Mouse (Mus musculus): ENCODE data around the gene Tatdn2. TPM values are rescaled to one million over a fixed set of nuclear protein-coding genes. Genes with fewer than 3 reads are reported as not detected.

The Tatdn2 gene
- polyA plus RNA-seq, 1 experiment from 2014 or later: 0.96 TPM

DNA sequence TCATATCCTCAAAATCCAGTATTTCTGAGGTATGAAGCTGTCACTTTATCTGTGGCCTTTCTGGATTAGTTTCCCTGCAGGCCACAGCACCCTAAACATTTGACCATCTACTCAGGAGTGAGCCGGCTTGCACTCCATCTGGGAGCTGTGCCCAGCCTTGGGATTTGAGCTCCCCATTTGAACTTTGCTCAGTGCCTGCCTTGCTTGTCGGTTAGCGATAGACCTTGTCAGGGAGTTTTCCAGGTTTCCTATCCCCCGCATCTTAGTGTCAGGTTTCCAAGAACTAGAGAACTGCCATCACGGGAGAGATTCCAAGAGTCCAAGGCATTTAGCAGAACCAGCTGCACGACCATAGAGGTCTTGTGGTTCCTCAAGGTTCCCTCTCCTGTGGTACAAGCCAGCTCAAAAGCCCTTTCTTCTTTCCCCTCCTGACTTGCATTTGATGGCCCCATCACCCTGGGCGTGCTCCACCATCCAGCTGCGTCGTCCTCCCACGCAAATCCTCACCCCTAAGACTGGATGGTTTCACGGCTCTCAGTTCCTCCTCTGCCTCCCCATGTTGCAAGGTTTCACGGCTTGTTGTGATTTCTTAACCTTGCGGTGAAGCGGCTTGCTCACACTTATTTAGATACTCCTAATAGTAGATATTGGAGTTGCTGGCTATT, 19.6 kb upstream of the Tatdn2 start:
- Histone ChIP-seq H3K4me3 (replicated peaks) (no peak overlapping the region), H3K4me2 (no peak overlapping the region), H3K27me3 (no peaks in the 10 kb centered on the region), H3K9me3 (no peaks in the 10 kb centered on the region), H3K9ac (no peak overlapping the region), H3K27ac (no peak overlapping the region), H3K36me3 (replicated peaks) (no peaks in the 10 kb centered on the region), H3K4me1 (no peaks in the 10 kb centered on the region)
- 80% methylated on average over 14 of the region's 14 CpGs for WGBS
- no peak for ATAC-seq (ENCODE audit: low FRiP score)

DNA sequence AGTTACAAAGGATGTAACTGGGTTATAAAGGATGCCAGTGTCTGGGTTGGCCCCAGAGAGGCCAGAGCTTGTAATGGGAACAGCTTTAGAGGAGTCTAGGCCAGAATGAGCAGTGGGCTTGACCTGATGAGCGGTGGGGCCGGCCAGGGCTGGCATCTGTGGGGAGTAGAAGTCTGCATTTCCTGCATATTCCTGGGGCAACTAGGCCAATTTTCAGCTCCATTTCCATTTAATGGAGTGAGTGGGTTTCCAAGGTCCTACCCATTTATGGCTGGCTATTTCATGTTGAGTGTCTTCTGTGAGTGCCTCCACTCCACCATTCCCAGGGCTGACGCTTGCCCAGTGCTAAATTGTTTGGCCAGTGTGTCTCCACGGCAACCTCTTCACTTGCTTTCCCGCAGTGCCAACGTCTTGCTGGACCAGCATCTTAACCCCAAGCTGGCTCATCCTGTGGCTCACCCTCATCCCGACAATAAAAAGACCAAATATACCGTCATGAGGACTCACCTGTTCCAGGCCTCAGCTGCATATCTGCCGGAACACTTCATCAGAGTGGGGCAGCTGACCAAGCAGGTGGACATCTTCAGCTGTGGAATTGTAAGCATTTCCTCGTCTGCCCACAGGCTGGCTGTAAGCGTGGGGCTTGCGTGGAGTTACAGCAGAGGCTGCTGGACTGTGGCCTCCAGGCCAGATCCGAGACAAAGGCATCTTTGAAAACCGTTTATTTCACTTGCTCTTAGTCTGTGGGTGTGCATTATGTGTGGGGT, 18.4 kb upstream of the Tatdn2 start:
- no peak for ATAC-seq (ENCODE audit: low FRiP score)
- WGBS: 75% methylated on average over 14 of the region's 14 CpGs

DNA sequence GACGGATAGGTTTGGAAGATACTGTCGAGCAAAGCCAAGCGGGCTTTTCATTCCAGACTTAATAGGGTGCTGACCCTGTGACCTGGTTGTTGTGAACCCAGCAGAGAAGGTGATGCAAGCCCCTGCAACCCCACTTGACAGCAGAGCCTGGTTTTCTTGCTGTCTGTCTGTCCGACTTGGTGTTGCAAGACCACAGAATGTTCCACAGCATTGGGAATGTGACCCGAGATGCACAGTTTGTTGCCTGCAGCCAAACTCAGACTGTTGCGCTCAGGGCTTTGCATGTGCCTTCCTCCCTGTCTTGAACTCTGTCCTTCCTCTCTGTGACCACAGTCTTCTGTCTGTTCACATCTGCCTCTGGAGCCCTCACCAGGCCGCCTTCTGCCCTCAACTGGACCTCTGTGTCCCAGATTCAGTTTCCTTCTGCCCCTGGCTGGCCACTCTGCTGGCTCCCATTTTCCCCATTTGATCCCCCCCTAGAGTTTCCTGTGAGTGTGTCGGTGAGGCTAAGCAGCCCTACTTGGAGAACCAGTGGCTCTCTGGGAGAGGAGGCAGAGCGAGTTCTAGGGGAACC, 16.8 kb upstream of the Tatdn2 start:
- no peaks in the 10 kb centered on the region for H3K4me1 ChIP-seq
- WGBS: 84% methylated on average over 9 of the region's 9 CpGs
- no peak overlapping the region for H3K9ac ChIP-seq
- H3K4me3 ChIP-seq (replicated peaks): no peak overlapping the region
- no peaks in the 10 kb centered on the region for H3K9me3 ChIP-seq
- H3K4me2 ChIP-seq: no peak overlapping the region
- ATAC-seq (ENCODE audit: low FRiP score): no peak
- H3K27ac ChIP-seq: no peak overlapping the region
- no peaks in the 10 kb centered on the region for H3K27me3 ChIP-seq
- no peaks in the 10 kb centered on the region for H3K36me3 ChIP-seq (replicated peaks)

More for the DNA sequence above, 18.4 kb upstream of the Tatdn2 start:
- no peak overlapping the region for H3K4me3 ChIP-seq (replicated peaks)
- H3K9ac ChIP-seq: no peak overlapping the region
- no peaks in the 10 kb centered on the region for H3K36me3 ChIP-seq (replicated peaks)
- H3K9me3 ChIP-seq: no peaks in the 10 kb centered on the region
- H3K4me1 ChIP-seq: no peaks in the 10 kb centered on the region
- no peak overlapping the region for H3K27ac ChIP-seq
- H3K4me2 ChIP-seq: no peak overlapping the region
- no peaks in the 10 kb centered on the region for H3K27me3 ChIP-seq

DNA sequence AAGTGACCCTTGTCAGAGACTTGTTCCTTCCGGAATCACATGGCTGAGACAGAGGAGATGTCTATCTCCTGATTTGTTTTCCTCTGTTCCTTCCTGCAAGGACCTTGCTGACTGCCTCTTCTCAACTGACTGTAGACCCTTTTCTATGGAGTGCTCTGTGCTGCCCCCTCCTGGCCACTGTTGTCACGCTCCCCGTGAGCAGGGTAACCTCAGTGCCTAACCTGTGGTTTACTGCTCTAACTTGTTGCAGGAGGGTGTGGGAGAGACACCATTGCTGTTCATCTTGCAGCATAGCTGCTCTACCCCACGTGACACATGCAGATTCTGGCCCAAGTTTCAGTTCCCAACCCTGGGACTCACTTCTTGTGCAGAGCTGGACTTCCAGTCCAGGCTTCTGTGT, 15.6 kb upstream of the Tatdn2 start:
- Histone ChIP-seq H3K4me3 (replicated peaks) (no peak overlapping the region), H3K4me1 (no peaks in the 10 kb centered on the region), H3K4me2 (no peak overlapping the region), H3K27me3 (no peaks in the 10 kb centered on the region), H3K27ac (no peak overlapping the region), H3K36me3 (replicated peaks) (no peaks in the 10 kb centered on the region), H3K9ac (no peak overlapping the region), H3K9me3 (no peaks in the 10 kb centered on the region)
- WGBS: 15% methylated on average over 4 of the region's 4 CpGs
- ATAC-seq (ENCODE audit: low FRiP score): peak; percentile 14; the same call in 1 of the 2 replicates

DNA sequence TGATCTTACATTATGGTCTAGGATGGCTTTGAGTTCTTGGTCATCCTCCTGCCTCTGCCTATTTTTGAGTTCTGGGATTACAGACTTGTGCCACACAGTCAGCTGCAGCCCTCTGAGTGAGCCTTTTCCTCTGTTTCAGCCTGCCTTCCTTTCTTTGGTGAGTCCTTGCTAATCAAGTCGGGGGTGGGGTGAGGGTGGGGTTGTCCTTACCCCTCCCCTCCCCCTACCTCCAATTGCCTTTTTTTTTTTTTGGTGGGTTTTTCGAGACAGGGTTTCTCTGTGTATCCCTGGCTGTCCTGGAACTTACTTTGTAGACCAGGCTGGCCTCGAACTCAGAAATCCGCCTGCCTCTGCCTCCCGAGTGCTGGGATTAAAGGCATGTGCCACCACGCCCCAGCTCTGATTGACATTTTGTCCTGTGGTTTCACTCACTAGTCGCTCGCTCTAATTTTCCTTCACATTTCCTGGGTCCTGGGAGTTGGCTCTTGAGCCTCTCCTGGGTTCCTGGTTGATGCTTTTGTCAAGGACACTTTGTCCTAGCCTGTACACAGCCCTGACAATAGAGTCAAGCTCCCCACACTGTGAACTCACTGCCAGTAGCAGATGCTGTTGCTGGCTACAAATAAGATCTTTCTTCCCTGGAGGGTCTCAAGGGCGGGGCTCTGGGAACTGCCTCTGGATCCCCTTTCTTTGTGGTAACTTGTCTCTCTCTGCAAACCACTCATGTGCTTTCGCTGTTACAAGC, 13.6 kb upstream of the Tatdn2 start:
- 83% methylated on average over 10 of the region's 10 CpGs for WGBS
- Histone ChIP-seq H3K4me1 (no peaks in the 10 kb centered on the region), H3K4me3 (replicated peaks) (no peak overlapping the region), H3K9me3 (no peaks in the 10 kb centered on the region), H3K36me3 (replicated peaks) (no peaks in the 10 kb centered on the region), H3K4me2 (no peak overlapping the region), H3K27ac (no peak overlapping the region), H3K27me3 (no peaks in the 10 kb centered on the region), H3K9ac (no peak overlapping the region)
- ATAC-seq (ENCODE audit: low FRiP score): no peak

DNA sequence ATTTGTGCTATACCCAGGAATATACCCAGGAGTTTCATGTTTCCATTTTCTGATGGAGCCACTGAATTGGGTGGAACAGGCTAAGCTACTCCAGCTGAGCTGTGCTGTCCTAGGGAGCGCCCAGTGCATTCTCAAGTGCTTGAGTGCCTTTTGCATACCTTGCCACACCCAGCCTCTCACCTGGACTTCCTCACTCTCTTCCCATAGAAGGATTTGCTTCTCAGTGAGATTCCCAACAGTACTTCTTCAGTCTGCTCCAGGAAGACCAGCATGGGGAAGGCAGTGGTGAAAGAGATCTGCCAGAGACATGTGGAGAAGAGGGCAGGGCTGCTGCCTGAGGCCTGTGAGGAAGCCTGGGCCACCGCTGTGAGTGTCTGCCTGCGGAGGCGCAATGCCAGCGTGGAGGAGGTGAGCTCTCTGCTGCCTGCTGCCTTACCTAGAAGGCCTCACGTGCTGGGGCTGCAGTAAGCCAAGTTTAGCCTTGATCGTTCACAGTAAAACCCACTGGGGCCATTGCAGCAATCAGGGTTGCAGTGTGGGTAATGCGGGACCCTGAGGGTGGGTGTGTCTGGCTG, 10.2 kb upstream of the Tatdn2 start:
- Histone ChIP-seq H3K27ac (no peak overlapping the region), H3K9ac (no peak overlapping the region), H3K4me1 (peaks cover 14% of the 10 kb centered on the region), H3K9me3 (no peaks in the 10 kb centered on the region), H3K36me3 (replicated peaks) (no peaks in the 10 kb centered on the region), H3K4me2 (no peak overlapping the region), H3K4me3 (replicated peaks) (no peak overlapping the region), H3K27me3 (no peaks in the 10 kb centered on the region)
- WGBS: 46% methylated on average over 8 of the region's 8 CpGs
- ATAC-seq (ENCODE audit: low FRiP score): no peak

DNA sequence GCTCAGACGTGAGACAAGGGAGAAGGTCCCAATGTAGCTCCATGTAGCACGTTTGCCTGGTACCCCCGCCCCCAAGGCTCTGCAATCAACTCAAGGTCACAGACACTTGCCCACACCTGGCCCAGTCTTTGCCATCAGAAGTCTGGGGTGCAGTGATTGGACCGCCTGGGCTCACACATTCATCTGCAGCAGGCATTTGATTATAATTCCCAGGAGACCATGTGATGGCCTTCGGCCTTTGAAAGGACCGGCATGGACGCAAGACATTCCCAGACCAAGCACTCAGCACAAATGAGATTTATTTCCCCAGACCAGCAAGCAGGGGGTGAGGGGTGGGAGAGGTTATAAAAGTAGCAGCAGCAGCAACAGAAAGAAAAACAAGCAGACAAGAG, 6.8 kb upstream of the Tatdn2 start:
- Histone ChIP-seq H3K27ac (no peak overlapping the region), H3K4me2 (0 out of 2 replicates have a peak overlapping the region, but pooled peaks have one; percentile 19), H3K4me1 (peaks cover 14% of the 10 kb centered on the region), H3K27me3 (no peaks in the 10 kb centered on the region), H3K36me3 (replicated peaks) (no peaks in the 10 kb centered on the region), H3K9ac (no peak overlapping the region), H3K4me3 (replicated peaks) (no peak overlapping the region), H3K9me3 (no peaks in the 10 kb centered on the region)
- no peak for ATAC-seq (ENCODE audit: low FRiP score)
- 40% methylated on average over 7 of the region's 7 CpGs for WGBS

DNA sequence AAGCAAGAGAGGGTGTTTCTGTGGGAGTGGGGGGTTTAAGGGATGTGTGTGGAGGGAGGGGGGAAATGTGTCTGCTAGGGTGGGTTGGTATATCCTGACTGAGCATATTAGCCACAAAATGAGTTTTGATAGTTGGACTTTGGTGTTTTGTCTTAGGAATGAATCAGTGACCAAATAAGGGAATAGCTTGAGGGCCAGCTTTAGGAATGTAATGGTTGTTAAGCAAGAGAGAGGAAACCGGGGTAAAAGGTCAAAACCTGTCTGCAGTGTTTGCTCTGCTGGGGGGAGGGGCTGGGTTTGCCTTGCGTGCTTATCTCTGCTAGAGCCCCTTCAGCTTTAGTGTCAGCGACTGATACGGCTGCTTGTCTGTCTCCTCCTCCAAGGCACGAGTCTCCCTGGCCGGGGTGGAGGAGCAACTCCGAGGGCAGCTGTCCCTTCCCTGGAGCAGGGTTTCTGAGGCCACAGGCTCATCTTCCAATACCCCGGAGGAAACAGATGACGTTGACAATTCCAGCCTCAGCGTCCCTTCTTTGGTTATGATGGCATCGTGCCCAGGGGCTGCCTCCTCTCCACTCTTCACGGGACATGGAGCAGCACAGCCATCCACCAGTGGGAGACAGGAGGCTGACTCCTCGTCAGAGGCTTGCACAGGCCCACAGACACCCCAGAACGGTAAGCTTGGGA, 6.3 kb upstream of the Tatdn2 start:
- peaks cover 14% of the 10 kb centered on the region for H3K4me1 ChIP-seq
- H3K4me3 ChIP-seq (replicated peaks): no peak overlapping the region
- H3K36me3 ChIP-seq (replicated peaks): no peaks in the 10 kb centered on the region
- ATAC-seq (ENCODE audit: low FRiP score): no peak
- H3K9me3 ChIP-seq: no peaks in the 10 kb centered on the region
- WGBS: 18% methylated on average over 14 of the region's 14 CpGs
- H3K9ac ChIP-seq: no peak overlapping the region
- no peak overlapping the region for H3K27ac ChIP-seq
- H3K27me3 ChIP-seq: no peaks in the 10 kb centered on the region
- H3K4me2 ChIP-seq: peak overlapping the region; percentile 19; the same call in 1 of the 2 replicates

DNA sequence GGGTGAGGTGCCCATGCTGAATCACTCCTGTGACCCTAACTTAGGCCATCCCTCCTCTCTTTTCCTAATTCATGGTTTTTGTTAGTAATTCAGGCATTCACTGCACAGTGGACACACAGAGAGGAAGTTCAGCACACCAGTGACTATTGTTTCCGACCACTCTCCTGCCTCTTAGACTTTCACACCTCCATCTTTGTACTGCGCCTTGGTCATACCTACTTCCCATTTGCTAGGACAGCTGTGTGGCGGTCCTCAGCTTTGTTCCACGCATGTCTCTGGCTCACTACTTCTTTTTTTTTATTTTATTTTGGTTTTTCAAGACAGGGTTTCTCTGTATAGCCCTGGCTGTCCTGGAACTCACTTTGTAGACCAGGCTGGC, 5.8 kb upstream of the Tatdn2 start:
- no peak overlapping the region for H3K9ac ChIP-seq
- H3K4me1 ChIP-seq: peaks cover 16% of the 10 kb centered on the region
- 86% methylated on average over 4 of the region's 4 CpGs for WGBS
- no peaks in the 10 kb centered on the region for H3K36me3 ChIP-seq (replicated peaks)
- H3K27me3 ChIP-seq: no peaks in the 10 kb centered on the region
- no peak overlapping the region for H3K4me3 ChIP-seq (replicated peaks)
- H3K9me3 ChIP-seq: no peaks in the 10 kb centered on the region
- H3K27ac ChIP-seq: no peak overlapping the region
- peak overlapping the region; percentile 19; the same call in 1 of the 2 replicates for H3K4me2 ChIP-seq
- ATAC-seq (ENCODE audit: low FRiP score): no peak

DNA sequence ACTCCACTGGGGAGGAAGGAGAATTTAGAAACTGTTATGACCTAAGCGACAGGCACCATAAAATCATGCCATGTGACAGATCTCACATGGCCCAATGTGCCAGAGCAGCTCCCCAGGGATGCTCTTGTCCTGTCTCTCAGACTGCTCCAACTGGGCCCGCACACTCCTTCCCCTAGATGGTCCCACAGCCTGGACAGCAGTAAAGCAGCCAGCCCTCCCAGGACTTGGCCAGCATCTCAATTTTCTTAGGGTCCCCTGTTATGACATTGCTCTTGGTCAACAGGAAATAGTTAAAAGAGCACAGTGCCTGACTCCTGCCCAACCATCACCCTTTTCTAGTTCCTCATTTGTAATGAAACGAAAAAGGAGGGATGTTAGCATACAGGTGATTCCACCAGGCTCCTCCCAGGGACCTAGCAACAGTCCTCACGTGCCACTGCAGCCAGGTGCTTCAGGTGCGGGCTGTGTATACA, 4.2 kb upstream of the Tatdn2 start:
- H3K9ac ChIP-seq: no peak overlapping the region
- no peak for ATAC-seq (ENCODE audit: low FRiP score)
- H3K27ac ChIP-seq: no peak overlapping the region
- H3K36me3 ChIP-seq (replicated peaks): no peaks in the 10 kb centered on the region
- H3K27me3 ChIP-seq: no peaks in the 10 kb centered on the region
- no peaks in the 10 kb centered on the region for H3K9me3 ChIP-seq
- peaks cover 23% of the 10 kb centered on the region for H3K4me1 ChIP-seq
- WGBS: 77% methylated on average over 5 of the region's 5 CpGs
- no peak overlapping the region for H3K4me2 ChIP-seq
- no peak overlapping the region for H3K4me3 ChIP-seq (replicated peaks)

DNA sequence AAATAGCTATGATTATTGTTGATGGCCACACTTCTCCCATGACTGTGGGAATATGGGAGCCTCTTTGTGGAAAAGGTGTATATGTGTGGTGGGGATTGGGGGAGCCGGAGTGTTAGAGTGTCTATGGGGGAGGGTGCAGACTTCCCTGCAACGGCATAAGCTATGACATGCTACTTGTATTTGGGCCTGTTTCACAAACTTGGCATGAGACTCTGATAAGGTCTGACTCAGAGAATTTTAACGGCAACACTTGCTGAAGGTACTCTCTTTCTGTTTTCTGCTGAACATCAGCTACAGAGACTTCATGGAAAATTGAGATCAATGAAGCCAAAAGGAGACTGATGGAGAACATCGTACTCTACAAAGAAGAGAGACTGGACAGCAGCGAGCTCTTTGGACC, 3.5 kb upstream of the Tatdn2 start:
- Histone ChIP-seq H3K4me3 (replicated peaks) (no peak overlapping the region), H3K9me3 (no peaks in the 10 kb centered on the region), H3K4me1 (peaks cover 30% of the 10 kb centered on the region), H3K36me3 (replicated peaks) (no peaks in the 10 kb centered on the region), H3K27me3 (no peaks in the 10 kb centered on the region), H3K9ac (no peak overlapping the region), H3K4me2 (no peak overlapping the region), H3K27ac (no peak overlapping the region)
- 89% methylated on average over 5 of the region's 5 CpGs for WGBS
- ATAC-seq (ENCODE audit: low FRiP score): no peak

All from forebrain, embryonic 12.5 days (tissue).